In the genomic region with DNA sequence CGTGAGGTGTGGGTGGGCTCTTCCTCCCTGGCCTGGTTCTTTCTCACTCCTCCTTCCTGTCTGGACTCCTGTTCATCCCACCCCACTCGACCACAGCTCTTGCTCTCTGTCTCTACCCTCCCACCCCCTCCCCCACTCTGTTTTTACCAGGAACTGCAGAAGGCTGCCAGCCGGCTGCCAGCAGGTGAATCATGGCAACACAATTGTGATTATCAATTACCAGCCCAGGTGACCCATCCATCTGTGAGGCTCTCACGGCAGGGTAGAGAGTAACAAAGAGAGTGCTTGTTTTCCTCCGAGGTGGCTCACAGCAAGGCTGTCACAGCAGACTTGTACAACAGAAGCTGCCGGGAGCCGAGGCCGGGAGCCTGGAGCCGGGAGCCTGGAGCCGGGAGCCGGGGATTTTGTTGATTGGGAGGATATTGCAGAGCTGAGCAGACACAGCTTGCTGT, we compare ENCODE assay signal across 11 mouse cellular contexts. TPM values are rescaled to one million over a fixed set of nuclear protein-coding genes. Genes with fewer than 3 reads are reported as not detected.
A peak's percentile ranks its signal among the peaks of the same experiment; 100 is the strongest.
DNase-seq lines count a peak whose midpoint lies in the region; ATAC-seq and TF ChIP-seq lines count a peak whose summit lies in the region.
"Had no signal": no experiment of that assay in that cellular context is flagged by ENCODE, and none has a peak within 500 bp of the region (broad histone marks: within the 10 kb centered on the region; RNA-seq: fewer than 3 reads in every experiment).

No protein-coding gene starts in this region.

- 0 out of 2 replicates have a peak overlapping the region, but pooled peaks have one; percentile 27 for H3K9ac ChIP-seq in embryonic facial prominence, embryonic 13.5 days

- H3K4me1 ChIP-seq in E14TG2a.4 (replicated peaks; ENCODE audit: low read depth, low read length): peaks cover 53% of the 10 kb centered on the region
- no peaks in the 10 kb centered on the region; the same call in 1 of the 2 replicates for H3K4me1 ChIP-seq in embryonic facial prominence, embryonic 13.5 days
- H3K4me1 ChIP-seq in midbrain, embryonic 10.5 days: peaks cover 9% of the 10 kb centered on the region

- whole genome bisulfite sequencing in embryonic facial prominence, embryonic 13.5 days: 3% methylated on average over 11 of the region's 11 CpGs
- WGBS in midbrain, embryonic 10.5 days: 8% methylated on average over 11 of the region's 11 CpGs

- TF ChIP-seq CTCF in E14TG2a.4 (conservative IDR thresholded peaks at IDR 0.05; ENCODE audit: low read length): no peak

- peak overlapping the region; percentile 54 for H3K4me3 ChIP-seq in E14TG2a.4 (replicated peaks; ENCODE audit: low read length)
- no peak overlapping the region for H3K4me3 ChIP-seq in embryonic facial prominence, embryonic 13.5 days
- H3K4me3 ChIP-seq in midbrain, embryonic 10.5 days: 0 out of 2 replicates have a peak overlapping the region, but pooled peaks have one; percentile 14
- H3K4me3 ChIP-seq: left cerebral cortex, adult 2 months; megakaryocyte, embryonic 14.5 days had no signal

- H3K27ac ChIP-seq in embryonic facial prominence, embryonic 13.5 days: no peak overlapping the region
- no peak overlapping the region; the same call in 1 of the 2 replicates for H3K27ac ChIP-seq in midbrain, embryonic 10.5 days (replicated peaks)
- H3K27ac ChIP-seq: left cerebral cortex, adult 2 months had no signal

- no peaks in the 10 kb centered on the region for H3K36me3 ChIP-seq in E14TG2a.4 (ENCODE audit: insufficient read depth, low read length)
- no peaks in the 10 kb centered on the region for H3K36me3 ChIP-seq in embryonic facial prominence, embryonic 13.5 days
- H3K36me3 ChIP-seq in midbrain, embryonic 10.5 days: no peaks in the 10 kb centered on the region

- no peaks in the 10 kb centered on the region; the same call in 1 of the 2 replicates for H3K9me3 ChIP-seq in E14TG2a.4 (ENCODE audit: low read length)
- no peaks in the 10 kb centered on the region for H3K9me3 ChIP-seq in embryonic facial prominence, embryonic 13.5 days
- H3K9me3 ChIP-seq in midbrain, embryonic 10.5 days (replicated peaks): no peaks in the 10 kb centered on the region

- H3K4me2 ChIP-seq in embryonic facial prominence, embryonic 13.5 days: no peak overlapping the region

- DNase-seq in embryo, embryonic 10.5 days (ENCODE audit: low spot score): peak; percentile 15
- DNase-seq in embryo, embryonic 9.5 days (ENCODE audit: extremely low spot score): no peak
- peak; percentile 26 for DNase-seq in midbrain, embryonic 10.5 days (ENCODE audit: low spot score)
- no peak for DNase-seq in lung, postnatal 36 days
- DNase-seq in liver: no peak
- no peak for DNase-seq in lung, postnatal 25 days (ENCODE audit: low spot score)

- no peak for ATAC-seq in embryonic facial prominence, embryonic 13.5 days (ENCODE audit: insufficient number of reproducible peaks, insufficient read depth, low FRiP score, low TSS enrichment, low read depth)

- peaks cover 8% of the 10 kb centered on the region for H3K27me3 ChIP-seq in E14TG2a.4 (ENCODE audit: insufficient read depth, low read length)
- H3K27me3 ChIP-seq in embryonic facial prominence, embryonic 13.5 days: peaks cover 28% of the 10 kb centered on the region
- peaks cover 30% of the 10 kb centered on the region for H3K27me3 ChIP-seq in midbrain, embryonic 10.5 days (ENCODE audit: low read depth, poor library complexity, severe bottlenecking)

RNA-seq across cellular contexts. Expression of gene Cda, which starts 6.4 kb away (rescaled TPM):
- 4.1 and 6.5 TPM in 2 replicates for polyA plus RNA-seq in embryonic facial prominence, embryonic 13.5 days (2015; fragmentation: Nextera tagmentation; extraction: Ambion mirVana)
- polyA plus RNA-seq in midbrain, embryonic 10.5 days (2016; fragmentation: Nextera tagmentation; extraction: Ambion mirVana): 1.2 and 2.0 TPM in 2 replicates

RNA-seq across cellular contexts. Expression of gene Fam43b, which starts 34.9 kb away (rescaled TPM):
- 0.18 and 0.25 TPM in 2 replicates for polyA plus RNA-seq in embryonic facial prominence, embryonic 13.5 days (2015; fragmentation: Nextera tagmentation; extraction: Ambion mirVana)
- polyA plus RNA-seq in midbrain, embryonic 10.5 days (2016; fragmentation: Nextera tagmentation; extraction: Ambion mirVana): 0.06 TPM in 1 of 2 replicates, not detected in the other
- polyA plus RNA-seq: embryonic facial prominence, embryonic 11.5 days had no signal

RNA-seq across cellular contexts. Expression of gene Pink1, which starts 35.3 kb away (rescaled TPM):
- polyA plus RNA-seq in embryonic facial prominence, embryonic 13.5 days (2015; fragmentation: Nextera tagmentation; extraction: Ambion mirVana): 54.7 and 57.5 TPM in 2 replicates
- 30.5 and 41.3 TPM in 2 replicates for polyA plus RNA-seq in midbrain, embryonic 10.5 days (2016; fragmentation: Nextera tagmentation; extraction: Ambion mirVana)

RNA-seq across cellular contexts. Expression of gene Ddost, which starts 56.9 kb away (rescaled TPM):
- 317 and 321 TPM in 2 replicates for polyA plus RNA-seq in embryonic facial prominence, embryonic 13.5 days (2015; fragmentation: Nextera tagmentation; extraction: Ambion mirVana)
- 281 and 282 TPM in 2 replicates for polyA plus RNA-seq in midbrain, embryonic 10.5 days (2016; fragmentation: Nextera tagmentation; extraction: Ambion mirVana)

Comparison
In these comparisons a context has a peak if more than half of its experiments do, and no peak if none do; other contexts are left out.
1. DNase-seq: peak in embryo, embryonic 10.5 days (single experiment) and midbrain, embryonic 10.5 days (single experiment); none in embryo, embryonic 9.5 days (single experiment), lung, postnatal 36 days (single experiment), liver (single experiment) and lung, postnatal 25 days (single experiment).